Mouse (Mus musculus) adipocyte (in vitro differentiated cells): ENCODE measurements around the gene Atad1.
"Not testable (repeated sequence)": the region's sequence is repeated elsewhere in the genome, so short reads cannot be mapped to it uniquely, and the experiment has no call there.

Experiments
- DNase-seq: peaks from one replicate; pipeline ENCODE4 v3.0.0-alpha.2; 2016; ENCODE audit warnings: low spot score

Gene Atad1

GRCm38 (mm10) chr19:32739686-32740085, at the start of gene Atad1:
Gene Atad1 (minus strand): TSS chr19:32739786.
- no peak for DNase-seq

- DNase-seq = not testable (repeated sequence)
Measured at GRCm38 (mm10) chr19:32788016-32788415, 48.4 kb upstream of the Atad1 start.

GRCm38 (mm10) chr19:32787388-32787787, 47.8 kb upstream of the Atad1 start:
- DNase-seq = not testable (repeated sequence)

GRCm38 (mm10) chr19:32781305-32782071, 41.9 kb upstream of the Atad1 start:
- peak; percentile 52 for DNase-seq

- no peak for DNase-seq
Measured at GRCm38 (mm10) chr19:32779131-32779530, 39.5 kb upstream of the Atad1 start.

- no peak for DNase-seq
Measured at GRCm38 (mm10) chr19:32778411-32778810, 38.8 kb upstream of the Atad1 start.

GRCm38 (mm10) chr19:32762493-32762892, 22.9 kb upstream of the Atad1 start:
- DNase-seq = no peak

GRCm38 (mm10) chr19:32761162-32761561, 21.6 kb upstream of the Atad1 start:
- no peak for DNase-seq

GRCm38 (mm10) chr19:32760499-32760898, 20.9 kb upstream of the Atad1 start:
- peak; percentile 50 for DNase-seq

- peak; percentile 57 for DNase-seq
Measured at GRCm38 (mm10) chr19:32759357-32760024, 19.9 kb upstream of the Atad1 start.

GRCm38 (mm10) chr19:32758793-32759161, 19.2 kb upstream of the Atad1 start:
- peak; percentile 49 for DNase-seq

GRCm38 (mm10) chr19:32757831-32758792, 18.5 kb upstream of the Atad1 start:
- peak; percentile 56 for DNase-seq

- peak; percentile 95 for DNase-seq
Measured at GRCm38 (mm10) chr19:32756900-32757725, 17.5 kb upstream of the Atad1 start, which contains the start of gene Pten. Gene Pten (plus strand): TSS chr19:32757497.

GRCm38 (mm10) chr19:32756636-32756899, 17.0 kb upstream of the Atad1 start:
- no peak for DNase-seq

- DNase-seq = peak; percentile 99
Measured at GRCm38 (mm10) chr19:32755792-32756635, 16.4 kb upstream of the Atad1 start.

- DNase-seq = no peak
Measured at GRCm38 (mm10) chr19:32755104-32755791, 15.7 kb upstream of the Atad1 start.

- DNase-seq = no peak
Measured at GRCm38 (mm10) chr19:32754188-32755000, 14.8 kb upstream of the Atad1 start.

- no peak for DNase-seq
Measured at GRCm38 (mm10) chr19:32753386-32753785, 13.8 kb upstream of the Atad1 start.

GRCm38 (mm10) chr19:32752357-32752756, 12.8 kb upstream of the Atad1 start:
- no peak for DNase-seq
